Comparison of ENCODE assay signal across 19 mouse cellular contexts in genomic region chr6:145106163-145106842, GRCm38 (mm10). TPM values are rescaled to one million over a fixed set of nuclear protein-coding genes. Genes with fewer than 3 reads are reported as not detected.
DNase-seq lines count a peak whose midpoint lies in the region; ATAC-seq lines count a peak whose summit lies in the region.
"Had no signal": no experiment of that assay in that cellular context is flagged by ENCODE, and none has a peak within 500 bp of the region (broad histone marks: within the 10 kb centered on the region; RNA-seq: fewer than 3 reads in every experiment).

No protein-coding gene starts in this region.

- H3K4me3 ChIP-seq in liver, embryonic 15.5 days (replicated peaks): no peak overlapping the region
- no peak overlapping the region for H3K4me3 ChIP-seq in liver, embryonic 11.5 days (ENCODE audit: low read depth, low read length)
- no peak overlapping the region for H3K4me3 ChIP-seq in midbrain, embryonic 15.5 days
- H3K4me3 ChIP-seq: forebrain, embryonic 13.5 days; heart, embryonic 10.5 days; limb, embryonic 13.5 days; stomach, embryonic 15.5 days had no signal

- no peak overlapping the region for H3K4me2 ChIP-seq in liver, embryonic 15.5 days
- H3K4me2 ChIP-seq in liver, embryonic 11.5 days: no peak overlapping the region
- H3K4me2 ChIP-seq in midbrain, embryonic 15.5 days: no peak overlapping the region
- H3K4me2 ChIP-seq: forebrain, embryonic 13.5 days; limb, embryonic 13.5 days; stomach, embryonic 15.5 days had no signal

- no peaks in the 10 kb centered on the region; the same call in 1 of the 2 replicates for H3K4me1 ChIP-seq in liver, embryonic 15.5 days (replicated peaks)
- no peaks in the 10 kb centered on the region for H3K4me1 ChIP-seq in liver, embryonic 11.5 days (replicated peaks; ENCODE audit: control insufficient read depth, insufficient read depth, low read length)
- H3K4me1 ChIP-seq in midbrain, embryonic 15.5 days: no peaks in the 10 kb centered on the region
- H3K4me1 ChIP-seq: forebrain, embryonic 13.5 days; limb, embryonic 13.5 days; stomach, embryonic 15.5 days had no signal

- 63% methylated on average over 6 of the region's 6 CpGs for WGBS in liver, embryonic 15.5 days (ENCODE audit: insufficient replicate concordance)
- WGBS in liver, embryonic 11.5 days: 87% methylated on average over 5 of the region's 6 CpGs
- WGBS in midbrain, embryonic 15.5 days: 94% methylated on average over 5 of the region's 6 CpGs

- H3K9me3 ChIP-seq in liver, embryonic 15.5 days (replicated peaks): no peaks in the 10 kb centered on the region
- no peaks in the 10 kb centered on the region for H3K9me3 ChIP-seq in liver, embryonic 11.5 days (ENCODE audit: control insufficient read depth, low read length)
- no peaks in the 10 kb centered on the region for H3K9me3 ChIP-seq in midbrain, embryonic 15.5 days
- H3K9me3 ChIP-seq: forebrain, embryonic 13.5 days; heart, embryonic 10.5 days; limb, embryonic 13.5 days; stomach, embryonic 15.5 days had no signal

- 0 out of 2 replicates have a peak, but pooled peaks have one; percentile 15 for ATAC-seq in liver, embryonic 15.5 days (ENCODE audit: insufficient read depth)
- no peak for ATAC-seq in liver, embryonic 11.5 days (replicated peaks; ENCODE audit: low FRiP score)
- 0 out of 2 replicates have a peak, but pooled peaks have one; percentile 9 for ATAC-seq in megakaryocyte, adult 5-6 weeks (ENCODE audit: poor library complexity, severe bottlenecking)
- ATAC-seq in midbrain, embryonic 15.5 days (replicated peaks): no peak
- ATAC-seq: forebrain, embryonic 13.5 days had no signal

- H3K27me3 ChIP-seq in liver, embryonic 15.5 days: no peaks in the 10 kb centered on the region
- H3K27me3 ChIP-seq in liver, embryonic 11.5 days (replicated peaks; ENCODE audit: control insufficient read depth, insufficient read depth, low read length): no peaks in the 10 kb centered on the region
- no peaks in the 10 kb centered on the region for H3K27me3 ChIP-seq in midbrain, embryonic 15.5 days (replicated peaks)
- H3K27me3 ChIP-seq: forebrain, embryonic 13.5 days; limb, embryonic 13.5 days; stomach, embryonic 15.5 days had no signal

- H3K36me3 ChIP-seq in liver, embryonic 15.5 days (replicated peaks): no peaks in the 10 kb centered on the region
- H3K36me3 ChIP-seq in liver, embryonic 11.5 days (ENCODE audit: control insufficient read depth, insufficient read depth, low read length): no peaks in the 10 kb centered on the region
- no peaks in the 10 kb centered on the region for H3K36me3 ChIP-seq in midbrain, embryonic 15.5 days (replicated peaks)
- H3K36me3 ChIP-seq: heart, embryonic 10.5 days; limb, embryonic 13.5 days; stomach, embryonic 15.5 days had no signal

- no peak overlapping the region for H3K27ac ChIP-seq in liver, embryonic 15.5 days (replicated peaks)
- H3K27ac ChIP-seq in liver, embryonic 11.5 days (ENCODE audit: low read depth, low read length): no peak overlapping the region
- H3K27ac ChIP-seq in midbrain, embryonic 15.5 days: no peak overlapping the region
- H3K27ac ChIP-seq: forebrain, embryonic 13.5 days; heart, embryonic 10.5 days; limb, embryonic 13.5 days; stomach, embryonic 15.5 days had no signal

- H3K9ac ChIP-seq in liver, embryonic 15.5 days: no peak overlapping the region
- no peak overlapping the region for H3K9ac ChIP-seq in liver, embryonic 11.5 days (ENCODE audit: low read depth, low read length)
- H3K9ac ChIP-seq in midbrain, embryonic 15.5 days: no peak overlapping the region
- H3K9ac ChIP-seq: forebrain, embryonic 13.5 days; limb, embryonic 13.5 days; stomach, embryonic 15.5 days had no signal

- no peak for DNase-seq in liver, embryonic 11.5 days (ENCODE audit: low spot score)
- DNase-seq in B cell, adult 2 months: peak; percentile 37 to 41
- peak; percentile 45 for DNase-seq in R1 (ENCODE audit: low read depth, low spot score)
- no peak for DNase-seq in layer of hippocampus, adult 9-11 months
- DNase-seq in urinary bladder, postnatal 14 days (ENCODE audit: low spot score): no peak
- DNase-seq: adrenal gland, adult 2 months; cerebellum, adult 9-10 months; gastrocnemius, postnatal 25 days; kidney, postnatal 4 days; lung, adult 2 months had no signal

RNA-seq across cellular contexts. Expression of gene Lrmp, which starts 9.2 kb away (rescaled TPM):
- 14.5 and 15.1 TPM in 2 replicates for polyA plus RNA-seq in liver, embryonic 15.5 days (2015; fragmentation: Nextera tagmentation; extraction: Ambion mirVana)
- 27.1 and 28.8 TPM in 2 replicates for polyA plus RNA-seq in liver, embryonic 11.5 days (2014; fragmentation: Nextera tagmentation; extraction: Ambion mirVana)
- 41.7 and 44.5 TPM in 2 replicates for total RNA-seq in megakaryocyte, adult 5-6 weeks (2015)
- 87.5 and 92.7 TPM in 2 replicates for total RNA-seq in megakaryocyte, adult 5-6 weeks (2017)
- polyA plus RNA-seq in midbrain, embryonic 15.5 days (2015; fragmentation: Nextera tagmentation; extraction: Ambion mirVana): 0.62 and 0.98 TPM in 2 replicates

RNA-seq across cellular contexts. Expression of gene Bcat1, which starts 30.3 kb away (rescaled TPM):
- polyA plus RNA-seq in liver, embryonic 15.5 days (2015; fragmentation: Nextera tagmentation; extraction: Ambion mirVana): 0.94 and 1.3 TPM in 2 replicates
- polyA plus RNA-seq in liver, embryonic 11.5 days (2014; fragmentation: Nextera tagmentation; extraction: Ambion mirVana): 5.0 and 6.0 TPM in 2 replicates
- 0.25 TPM in 1 of 2 replicates, not detected in the other for total RNA-seq in megakaryocyte, adult 5-6 weeks (2015)
- 0.24 TPM in 1 of 2 replicates, not detected in the other for total RNA-seq in megakaryocyte, adult 5-6 weeks (2017)
- polyA plus RNA-seq in midbrain, embryonic 15.5 days (2015; fragmentation: Nextera tagmentation; extraction: Ambion mirVana): 104 and 107 TPM in 2 replicates
- total RNA-seq: MEL; monocyte, adult 5-6 weeks had no signal

Comparison
In these comparisons a context has a peak if more than half of its experiments do, and no peak if none do; other contexts are left out.
1. ATAC-seq: peak in liver, embryonic 15.5 days (single experiment) and megakaryocyte, adult 5-6 weeks (single experiment); none in liver, embryonic 11.5 days (single experiment) and midbrain, embryonic 15.5 days (single experiment).
2. DNase-seq: peak in B cell, adult 2 months (2 of 2) and R1 (single experiment); none in liver, embryonic 11.5 days (single experiment), layer of hippocampus, adult 9-11 months (single experiment) and urinary bladder, postnatal 14 days (single experiment).
3. RNA of gene Bcat1, which starts 30.3 kb away (polyA plus RNA-seq): 104 to 107 TPM in midbrain, embryonic 15.5 days; 5.0 to 6.0 TPM in liver, embryonic 11.5 days and 0.94 to 1.3 TPM in liver, embryonic 15.5 days; every median in the first group is over 10 times any median in the second.